In genomic region chr6:90984101-90984500, GRCm38 (mm10) we compare ENCODE assay signal across 16 mouse cellular contexts. TPM values are rescaled to one million over a fixed set of nuclear protein-coding genes. Genes with fewer than 3 reads are reported as not detected.
DNase-seq lines count a peak whose midpoint lies in the region; ATAC-seq and TF ChIP-seq lines count a peak whose summit lies in the region.
"Had no signal": no experiment of that assay in that cellular context is flagged by ENCODE, and none has a peak within 500 bp of the region (broad histone marks: within the 10 kb centered on the region; RNA-seq: fewer than 3 reads in every experiment).

No protein-coding gene starts in this region.

- H3K36me3 ChIP-seq in heart, embryonic 16.5 days (ENCODE audit: control insufficient read depth, insufficient read depth): no peaks in the 10 kb centered on the region
- no peaks in the 10 kb centered on the region for H3K36me3 ChIP-seq in stomach, postnatal 0 days (ENCODE audit: control insufficient read depth, insufficient read depth, low read length)
- H3K36me3 ChIP-seq: embryonic facial prominence, embryonic 15.5 days; liver, embryonic 15.5 days had no signal

- WGBS in heart, embryonic 16.5 days: 24% methylated on average over 3 of the region's 3 CpGs
- WGBS in stomach, postnatal 0 days: 35% methylated on average over 3 of the region's 3 CpGs

- TF ChIP-seq CTCF in stomach, postnatal 0 days (IDR thresholded peaks at IDR 0.05; ENCODE audit: low read depth): no peak

- no peak overlapping the region for H3K9ac ChIP-seq in heart, embryonic 16.5 days (ENCODE audit: low read length)
- H3K9ac ChIP-seq in stomach, postnatal 0 days (ENCODE audit: low read length): no peak overlapping the region
- H3K9ac ChIP-seq: embryonic facial prominence, embryonic 15.5 days; hindbrain, embryonic 14.5 days; liver, embryonic 15.5 days had no signal

- H3K27me3 ChIP-seq in heart, embryonic 16.5 days (ENCODE audit: control insufficient read depth, insufficient read depth, low read length): no peaks in the 10 kb centered on the region
- H3K27me3 ChIP-seq in stomach, postnatal 0 days (ENCODE audit: control insufficient read depth, insufficient read depth, low read length): no peaks in the 10 kb centered on the region

- H3K27ac ChIP-seq in heart, embryonic 16.5 days (ENCODE audit: low read length): peak overlapping the region; percentile 68
- H3K27ac ChIP-seq in stomach, postnatal 0 days (replicated peaks): 0 out of 2 replicates have a peak overlapping the region, but pooled peaks have one; percentile 1
- H3K27ac ChIP-seq: embryonic facial prominence, embryonic 15.5 days; hindbrain, embryonic 14.5 days; liver, embryonic 15.5 days had no signal

- intact Hi-C loops in heart, postnatal 14 days (cut with DNase I): no loop called here

- DNase-seq in adrenal gland, adult 2 months: peak; percentile 71
- no peak for DNase-seq in adrenal gland, adult 18-20 months (ENCODE audit: low spot score in 2 of 2)
- DNase-seq in heart, postnatal 14 days: no peak
- DNase-seq in urinary bladder, postnatal 14 days (ENCODE audit: low spot score): peak; percentile 37
- DNase-seq in urinary bladder, postnatal 10 days (ENCODE audit: low spot score): no peak
- DNase-seq in stomach, postnatal 0 days (ENCODE audit: low spot score): no peak
- DNase-seq in ovary, adult 18-20 months (ENCODE audit: low spot score): no peak
- DNase-seq: cerebellum, postnatal 36 days; gastrocnemius, postnatal 25 days; kidney, adult 11 months had no signal

- peaks cover 57% of the 10 kb centered on the region for H3K4me1 ChIP-seq in heart, embryonic 16.5 days (ENCODE audit: control insufficient read depth, insufficient read depth, low read length)
- H3K4me1 ChIP-seq in stomach, postnatal 0 days (replicated peaks; ENCODE audit: control insufficient read depth, insufficient read depth): peaks cover 6% of the 10 kb centered on the region; the same call in 1 of the 2 replicates

- H3K9me3 ChIP-seq in heart, embryonic 16.5 days (replicated peaks; ENCODE audit: control insufficient read depth, low read length): no peaks in the 10 kb centered on the region
- no peaks in the 10 kb centered on the region for H3K9me3 ChIP-seq in stomach, postnatal 0 days (ENCODE audit: control insufficient read depth, low read length)
- H3K9me3 ChIP-seq: liver, embryonic 15.5 days had no signal

- TF ChIP-seq EP300 in stomach, postnatal 0 days (optimal IDR thresholded peaks at IDR 0.05): no peak

- H3K4me2 ChIP-seq in heart, embryonic 16.5 days (ENCODE audit: low read depth, low read length): no peak overlapping the region
- H3K4me2 ChIP-seq in stomach, postnatal 0 days (replicated peaks; ENCODE audit: low read depth): no peak overlapping the region
- H3K4me2 ChIP-seq: embryonic facial prominence, embryonic 15.5 days; hindbrain, embryonic 14.5 days; liver, embryonic 15.5 days had no signal

- ATAC-seq in heart, embryonic 16.5 days (replicated peaks; ENCODE audit: extremely low read depth, insufficient read depth, low FRiP score): no peak
- no peak for ATAC-seq in stomach, postnatal 0 days (ENCODE audit: low FRiP score, low TSS enrichment)
- ATAC-seq: forebrain, embryonic 14.5 days had no signal

- H3K4me3 ChIP-seq in heart, embryonic 16.5 days (ENCODE audit: low read length): no peak overlapping the region
- no peak overlapping the region for H3K4me3 ChIP-seq in stomach, postnatal 0 days (ENCODE audit: low read depth, low read length)
- H3K4me3 ChIP-seq: embryonic facial prominence, embryonic 15.5 days; liver, embryonic 15.5 days; myocyte had no signal

RNA-seq across cellular contexts. Expression of gene Iqsec1, which starts 4.4 kb away (rescaled TPM):
- total RNA-seq in adrenal gland, adult 2 months (2021): 100 to 1,000 TPM; 101 to 123 TPM
- 168 and 171 TPM in 2 replicates for polyA plus RNA-seq in adrenal gland, adult 2 months (2012; rRNA removed)
- total RNA-seq in adrenal gland, adult 18-20 months (2021): 100 to 1,000 TPM; 112 to 113 TPM
- polyA plus RNA-seq in heart, embryonic 16.5 days (2015; fragmentation: Nextera tagmentation; extraction: Ambion mirVana): 13.7 and 14.0 TPM in 2 replicates
- total RNA-seq in heart, postnatal 14 days (2021): 100 to 1,000 TPM; 108 to 109 TPM
- polyA plus RNA-seq in stomach, postnatal 0 days (2015; fragmentation: Nextera tagmentation; extraction: Ambion mirVana): 4.8 and 5.1 TPM in 2 replicates

Comparison
In these comparisons a context has a peak if more than half of its experiments do, and no peak if none do; other contexts are left out.
1. DNase-seq: peak in adrenal gland, adult 2 months (single experiment) and urinary bladder, postnatal 14 days (single experiment); none in adrenal gland, adult 18-20 months (0 of 2), heart, postnatal 14 days (0 of 2), urinary bladder, postnatal 10 days (single experiment), stomach, postnatal 0 days (single experiment) and ovary, adult 18-20 months (single experiment).